Mouse (Mus musculus): ENCODE measurements around the gene Actbl2. TPM values are rescaled to one million over a fixed set of nuclear protein-coding genes. Genes with fewer than 3 reads are reported as not detected.

The Actbl2 gene
- total and polyA plus RNA-seq, 2 experiments from 2014 or later, result not detected

DNA sequence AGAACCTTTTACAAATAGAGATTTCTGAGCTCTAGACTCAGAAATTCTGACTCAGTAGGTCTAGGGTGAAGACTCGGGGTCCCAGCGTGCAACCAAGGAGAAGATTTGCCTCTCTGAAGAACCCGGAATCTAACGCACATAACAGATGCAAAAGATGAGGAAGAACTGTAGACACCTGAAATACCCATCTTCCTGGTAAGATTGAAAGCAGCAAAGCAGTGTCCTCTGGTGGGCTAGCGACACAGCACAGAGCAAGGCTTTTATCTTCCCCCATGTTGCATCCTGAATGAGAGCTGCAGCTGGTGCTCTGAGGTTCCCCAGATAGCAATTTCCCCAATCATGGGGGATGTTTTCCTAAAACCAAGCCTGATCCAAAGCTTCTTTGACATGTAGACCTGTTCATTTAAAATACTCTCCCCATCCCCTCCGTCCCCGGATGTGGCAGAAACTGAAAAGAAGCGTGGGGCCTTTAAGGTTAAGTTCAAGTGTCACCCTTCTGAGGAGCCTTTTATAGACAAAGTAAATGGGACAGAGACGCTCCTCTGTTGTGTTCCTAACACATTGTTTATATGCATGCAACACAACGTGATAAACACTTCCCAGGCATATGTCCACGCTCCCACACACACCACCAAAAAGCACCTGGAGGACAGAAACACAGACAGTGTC, 3.7 kb downstream of the Actbl2 start:
- no peaks in the 10 kb centered on the region for H3K27me3 ChIP-seq (ENCODE audit: insufficient read depth, low read length)
- H3K4me3 ChIP-seq (ENCODE audit: low read depth, low read length), result no peak overlapping the region
- no peak overlapping the region for H3K4me2 ChIP-seq (ENCODE audit: low read depth)
- no peaks in the 10 kb centered on the region for H3K9me3 ChIP-seq (ENCODE audit: low read length)
- no peak for TF ChIP-seq CTCF (IDR thresholded peaks at IDR 0.05; ENCODE audit: low read depth)
- no peak overlapping the region for H3K9ac ChIP-seq
- no peak for DNase-seq
- 78% methylated on average over 11 of the region's 11 CpGs for WGBS
- H3K36me3 ChIP-seq (ENCODE audit: insufficient read depth), result no peaks in the 10 kb centered on the region
- ATAC-seq, result no peak
- no peak overlapping the region for H3K27ac ChIP-seq (ENCODE audit: low read depth, low read length)
- H3K4me1 ChIP-seq (ENCODE audit: insufficient read depth), result no peaks in the 10 kb centered on the region

DNA sequence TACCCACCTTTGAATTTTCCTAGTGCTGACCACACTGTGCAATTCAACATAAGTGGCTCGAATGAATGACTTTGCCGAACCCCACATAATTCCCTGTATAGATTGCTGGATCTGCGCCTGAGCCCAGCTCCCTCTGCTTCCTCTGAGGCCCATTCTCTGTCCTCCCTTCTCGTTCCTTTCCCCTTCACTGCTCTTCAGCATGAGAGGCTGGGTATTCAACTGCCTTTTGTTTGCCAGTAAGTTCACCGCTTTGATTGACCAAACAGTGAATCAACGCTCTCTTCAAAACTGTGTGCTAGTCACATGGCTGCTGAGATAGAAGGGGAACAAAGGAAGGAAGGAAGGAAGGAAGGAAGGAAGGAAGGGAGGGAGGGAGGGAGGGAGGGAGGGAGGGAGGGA, 4.3 kb downstream of the Actbl2 start:
- WGBS, result 21% methylated on average over 6 of the region's 6 CpGs
- H3K9me3 ChIP-seq (ENCODE audit: low read length), result no peaks in the 10 kb centered on the region
- no peak for TF ChIP-seq CTCF (IDR thresholded peaks at IDR 0.05; ENCODE audit: low read depth)
- H3K27ac ChIP-seq (ENCODE audit: low read depth, low read length), result no peak overlapping the region
- no peak for ATAC-seq
- H3K4me3 ChIP-seq (ENCODE audit: low read depth, low read length), result no peak overlapping the region
- DNase-seq, result no peak
- H3K4me1 ChIP-seq (ENCODE audit: insufficient read depth), result no peaks in the 10 kb centered on the region
- H3K9ac ChIP-seq, result no peak overlapping the region
- H3K27me3 ChIP-seq (ENCODE audit: insufficient read depth, low read length), result no peaks in the 10 kb centered on the region
- H3K36me3 ChIP-seq (ENCODE audit: insufficient read depth), result no peaks in the 10 kb centered on the region
- H3K4me2 ChIP-seq (ENCODE audit: low read depth), result no peak overlapping the region

DNA sequence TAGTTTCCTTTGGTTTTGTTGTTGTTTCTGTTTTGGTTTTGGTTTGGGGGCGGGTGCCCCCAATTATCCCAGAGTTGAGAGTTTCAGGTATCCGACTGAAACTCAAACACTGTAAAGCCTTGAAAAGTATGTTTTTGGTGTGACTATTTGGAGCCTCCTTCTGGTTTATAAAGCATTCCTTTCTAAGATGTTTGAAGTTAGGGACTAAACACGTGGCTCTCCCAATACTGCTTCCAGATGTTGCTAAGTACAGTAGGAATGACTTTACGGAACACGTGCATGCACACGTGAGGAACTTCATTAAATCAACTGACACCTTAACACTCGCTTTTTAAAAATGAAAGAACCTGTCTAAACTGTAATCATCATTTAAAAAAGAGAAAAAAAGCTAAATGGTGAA, 4.9 kb downstream of the Actbl2 start:
- Histone ChIP-seq H3K4me1 (ENCODE audit: insufficient read depth) (no peaks in the 10 kb centered on the region), H3K9ac (no peak overlapping the region), H3K27me3 (ENCODE audit: insufficient read depth, low read length) (no peaks in the 10 kb centered on the region), H3K4me3 (ENCODE audit: low read depth, low read length) (no peak overlapping the region), H3K27ac (ENCODE audit: low read depth, low read length) (no peak overlapping the region), H3K9me3 (ENCODE audit: low read length) (no peaks in the 10 kb centered on the region), H3K4me2 (ENCODE audit: low read depth) (no peak overlapping the region), H3K36me3 (ENCODE audit: insufficient read depth) (no peaks in the 10 kb centered on the region)
- ATAC-seq, result no peak
- 76% methylated on average over 7 of the region's 7 CpGs for WGBS
- no peak for DNase-seq
- no peak for TF ChIP-seq CTCF (IDR thresholded peaks at IDR 0.05; ENCODE audit: low read depth)

DNA sequence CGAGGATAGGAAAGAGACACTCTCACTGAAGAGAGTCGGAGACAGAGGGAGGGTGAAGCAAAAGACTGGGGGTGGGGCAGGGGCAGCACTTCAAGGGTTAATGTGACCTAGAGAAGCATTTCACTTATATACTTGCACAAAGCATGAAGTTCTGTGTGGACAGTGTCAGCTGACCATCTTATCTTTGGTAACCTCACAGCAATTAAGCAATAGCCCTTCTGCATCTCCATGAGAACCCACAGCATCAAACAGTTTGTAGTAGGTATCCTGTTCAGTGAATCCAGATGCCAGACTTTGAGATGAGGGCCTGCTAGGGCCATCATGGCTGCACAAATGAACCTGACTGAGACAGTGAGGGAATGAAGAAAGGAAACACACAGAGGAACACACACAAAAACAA, 8.4 kb downstream of the Actbl2 start:
- Histone ChIP-seq H3K4me2 (ENCODE audit: low read depth) (no peak overlapping the region), H3K9ac (no peak overlapping the region), H3K36me3 (ENCODE audit: insufficient read depth) (no peaks in the 10 kb centered on the region), H3K9me3 (ENCODE audit: low read length) (no peaks in the 10 kb centered on the region), H3K27ac (ENCODE audit: low read depth, low read length) (no peak overlapping the region), H3K27me3 (ENCODE audit: insufficient read depth, low read length) (no peaks in the 10 kb centered on the region), H3K4me3 (ENCODE audit: low read depth, low read length) (no peak overlapping the region), H3K4me1 (ENCODE audit: insufficient read depth) (no peaks in the 10 kb centered on the region)
- TF ChIP-seq CTCF (IDR thresholded peaks at IDR 0.05; ENCODE audit: low read depth), result no peak
- no peak for ATAC-seq
- 76% methylated on average over 2 of the region's 2 CpGs for WGBS
- no peak for DNase-seq

DNA sequence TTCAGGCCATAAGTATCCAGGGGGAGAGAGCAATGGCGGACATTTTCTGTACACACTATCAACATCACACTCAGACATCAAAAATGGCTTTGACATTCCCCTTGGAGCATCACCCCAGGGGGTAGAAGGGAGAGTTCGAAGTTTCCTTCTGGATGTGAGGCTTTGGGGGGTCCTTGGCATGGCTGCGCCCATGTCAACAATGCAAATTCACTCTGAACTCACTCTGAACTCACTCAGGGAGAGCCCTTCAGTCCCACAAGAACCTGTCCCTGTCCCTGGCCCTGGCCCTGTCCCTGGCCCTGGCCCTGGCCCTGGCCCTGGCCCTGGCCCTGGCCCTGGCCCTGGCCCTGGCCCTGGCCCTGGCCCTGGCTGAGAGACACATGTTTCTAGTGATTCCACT, 8.9 kb downstream of the Actbl2 start:
- no peaks in the 10 kb centered on the region for H3K27me3 ChIP-seq (ENCODE audit: insufficient read depth, low read length)
- DNase-seq (no peak), ATAC-seq (no peak)
- no peak overlapping the region for H3K4me2 ChIP-seq (ENCODE audit: low read depth)
- no peaks in the 10 kb centered on the region for H3K4me1 ChIP-seq (ENCODE audit: insufficient read depth)
- H3K36me3 ChIP-seq (ENCODE audit: insufficient read depth), result no peaks in the 10 kb centered on the region
- 85% methylated on average over 3 of the region's 3 CpGs for WGBS
- no peak for TF ChIP-seq CTCF (IDR thresholded peaks at IDR 0.05; ENCODE audit: low read depth)
- no peaks in the 10 kb centered on the region for H3K9me3 ChIP-seq (ENCODE audit: low read length)
- H3K27ac ChIP-seq (ENCODE audit: low read depth, low read length), result no peak overlapping the region
- no peak overlapping the region for H3K4me3 ChIP-seq (ENCODE audit: low read depth, low read length)
- H3K9ac ChIP-seq, result no peak overlapping the region

DNA sequence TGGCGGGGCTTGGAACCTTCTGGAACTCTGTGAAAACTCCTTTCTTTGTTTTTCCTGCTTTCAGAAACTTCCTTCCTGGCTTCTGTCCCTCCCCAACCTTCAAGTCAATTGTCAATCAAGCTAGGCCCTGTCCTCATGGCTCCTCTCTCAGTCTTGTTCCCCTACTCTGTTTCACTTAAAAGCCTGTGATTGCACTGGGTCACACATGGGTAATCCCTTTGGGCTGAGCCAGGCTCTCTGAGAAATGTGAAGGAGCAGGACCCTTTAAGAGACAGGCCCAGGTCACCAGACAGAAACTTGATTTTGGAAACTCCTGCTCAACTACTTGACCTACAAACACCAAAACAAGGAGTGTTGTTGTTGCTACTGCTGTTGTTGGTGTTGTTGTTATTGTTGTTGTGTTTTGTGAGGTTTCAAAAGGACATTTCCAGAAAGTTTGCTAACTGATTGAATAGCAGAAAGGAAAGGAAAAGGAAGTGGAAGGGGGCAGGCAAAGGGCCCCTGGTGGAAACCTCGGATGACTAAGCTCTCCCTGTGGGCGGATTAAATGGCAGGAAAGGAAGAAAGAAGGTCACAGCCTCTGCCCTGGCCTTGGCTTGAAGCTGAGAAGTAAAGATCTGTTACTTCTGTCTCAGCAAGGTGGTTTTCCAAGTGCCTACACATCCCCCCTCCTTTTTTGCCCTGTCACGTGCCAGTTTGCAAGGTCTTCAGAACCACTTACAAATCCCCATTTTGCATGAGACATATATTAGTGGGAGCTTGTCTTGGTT, 10.6 kb downstream of the Actbl2 start:
- Histone ChIP-seq H3K9me3 (ENCODE audit: low read length) (no peaks in the 10 kb centered on the region), H3K4me2 (ENCODE audit: low read depth) (no peak overlapping the region), H3K36me3 (ENCODE audit: insufficient read depth) (no peaks in the 10 kb centered on the region), H3K4me1 (ENCODE audit: insufficient read depth) (no peaks in the 10 kb centered on the region), H3K4me3 (ENCODE audit: low read depth, low read length) (no peak overlapping the region), H3K27ac (ENCODE audit: low read depth, low read length) (no peak overlapping the region), H3K27me3 (ENCODE audit: insufficient read depth, low read length) (no peaks in the 10 kb centered on the region), H3K9ac (no peak overlapping the region)
- no peak for TF ChIP-seq CTCF (IDR thresholded peaks at IDR 0.05; ENCODE audit: low read depth)
- ATAC-seq (no peak), DNase-seq (no peak)
- WGBS, result 78% methylated on average over 4 of the region's 4 CpGs

DNA sequence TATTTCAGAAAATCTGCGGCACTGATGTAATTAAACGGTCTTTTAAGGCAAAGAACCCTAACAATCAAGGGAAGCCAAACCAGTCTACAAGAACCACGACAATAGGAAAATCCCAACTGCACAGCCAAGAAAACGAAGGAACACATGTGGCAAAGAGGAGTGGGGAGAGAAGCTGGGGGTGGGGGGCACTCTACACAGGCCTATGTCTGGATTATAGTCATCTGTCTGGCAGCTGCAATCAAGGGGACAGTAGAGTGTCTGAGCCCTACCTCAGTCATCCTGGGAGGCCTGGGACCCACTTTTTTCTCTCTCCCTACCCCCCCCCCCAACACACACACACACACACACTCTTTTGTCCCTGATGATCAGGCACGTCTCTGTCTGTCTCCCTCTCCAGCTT, 12.0 kb downstream of the Actbl2 start:
- no peaks in the 10 kb centered on the region for H3K27me3 ChIP-seq (ENCODE audit: insufficient read depth, low read length)
- no peaks in the 10 kb centered on the region for H3K36me3 ChIP-seq (ENCODE audit: insufficient read depth)
- no peaks in the 10 kb centered on the region for H3K9me3 ChIP-seq (ENCODE audit: low read length)
- ATAC-seq (no peak), DNase-seq (no peak)
- 59% methylated on average over 5 of the region's 5 CpGs for whole genome bisulfite sequencing
- no peak overlapping the region for H3K4me2 ChIP-seq (ENCODE audit: low read depth)
- TF ChIP-seq CTCF (IDR thresholded peaks at IDR 0.05; ENCODE audit: low read depth), result no peak
- H3K4me1 ChIP-seq (ENCODE audit: insufficient read depth), result no peaks in the 10 kb centered on the region
- H3K27ac ChIP-seq (ENCODE audit: low read depth, low read length), result no peak overlapping the region
- H3K9ac ChIP-seq, result no peak overlapping the region
- no peak overlapping the region for H3K4me3 ChIP-seq (ENCODE audit: low read depth, low read length)

Data from forebrain, postnatal 0 days (tissue).